Mouse (Mus musculus) heart, embryonic 15.5 days (tissue): ENCODE measurements around the gene Zbtb9. TPM values are rescaled to one million over a fixed set of nuclear protein-coding genes. Genes with fewer than 3 reads are reported as not detected.
A peak's percentile ranks its signal among the peaks of the same experiment; 100 is the strongest.

Source experiments
- ATAC-seq: fragments of 200-750 bp; cut with Nextera tagmentation; replicated peaks from 2 replicates; pipeline ENCODE4 v1.8.0; 2017; ENCODE audit warnings: low read depth, moderate TSS enrichment; ENCODE audit not compliant: insufficient number of reproducible peaks, insufficient read depth, low FRiP score
- H3K27ac ChIP-seq: fragments of 300-500 bp; sonication (generic); 2 replicates; pipeline ENCODE4 v1.5.1; 2015; ENCODE audit warnings: mild to moderate bottlenecking, inconsistent platforms
- H3K27me3 ChIP-seq: fragments of 300-500 bp; sonication (generic); 2 replicates; pipeline ENCODE4 v1.6.1; 2015; ENCODE audit warnings: inconsistent platforms
- H3K36me3 ChIP-seq: fragments of 300-500 bp; sonication (generic); 2 replicates; pipeline ENCODE4 v1.6.1; 2015; ENCODE audit warnings: mild to moderate bottlenecking, inconsistent platforms
- H3K4me1 ChIP-seq: fragments of 300-500 bp; sonication (generic); replicated peaks from 2 replicates; pipeline ENCODE4 v1.6.1; 2015; ENCODE audit warnings: inconsistent platforms
- H3K4me2 ChIP-seq: fragments of 300-500 bp; sonication (generic); 2 replicates; pipeline ENCODE4 v1.6.1; 2015; ENCODE audit warnings: inconsistent platforms, mild to moderate bottlenecking, moderate library complexity
- H3K4me3 ChIP-seq: fragments of 300-500 bp; sonication (generic); 2 replicates; pipeline ENCODE4 v1.5.1; 2015; ENCODE audit warnings: mild to moderate bottlenecking, inconsistent platforms
- H3K9ac ChIP-seq: fragments of 300-500 bp; sonication (generic); 2 replicates; pipeline ENCODE4 v1.6.1; 2015; ENCODE audit warnings: mild to moderate bottlenecking, inconsistent platforms
- H3K9me3 ChIP-seq: fragments of 300-500 bp; sonication (generic); replicated peaks from 2 replicates; pipeline ENCODE4 v1.6.1; 2016; ENCODE audit warnings: inconsistent platforms
- WGBS: fragments of 180-500 bp; shearing (Covaris S2); methylation state at CpG from one replicate; pipeline ENCODE4 v1.1.7; 2015; ENCODE audit warnings: mixed read lengths; 5-methylcytosine and 5-hydroxymethylcytosine counted together
- polyA plus RNA-seq: library from polyadenylated mRNA; unstranded; fragments of >200 nt; fragmentation: Nextera tagmentation; extraction: Ambion mirVana; gene quantifications from 2 replicates; pipeline ENCODE4 v1.2.1, GENCODE M21; 2015

Zbtb9 gene
- polyA plus RNA-seq, 1 experiment from 2014 or later = 8.3 TPM

DNA sequence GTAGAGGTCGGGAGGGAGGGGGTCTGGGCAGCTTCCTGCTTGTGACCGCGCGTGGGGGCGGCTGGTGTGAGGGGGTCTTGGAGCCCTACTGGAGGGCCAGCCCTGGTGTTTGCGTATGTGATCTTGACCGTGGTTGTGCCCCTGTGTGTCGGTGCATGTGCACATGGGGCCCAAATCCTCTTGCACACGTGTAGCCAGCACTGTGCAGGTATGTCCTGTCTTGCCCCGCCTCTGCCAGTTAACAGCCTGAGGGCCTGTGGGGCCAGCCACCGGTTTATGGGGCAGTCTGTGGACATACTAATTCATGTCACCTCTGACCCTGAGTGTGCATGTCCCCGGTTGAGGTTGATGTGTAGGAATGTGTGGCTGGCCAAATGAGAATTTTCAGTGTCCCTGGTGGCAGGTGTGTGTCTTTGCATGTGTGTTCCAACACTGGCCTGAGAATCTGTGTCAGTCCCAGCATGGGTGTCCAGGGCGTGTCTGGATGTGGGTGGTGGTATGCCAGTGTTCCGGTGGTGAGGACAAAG lies 23.9 kb upstream of the Zbtb9 start:
- H3K9me3 ChIP-seq = no peaks in the 10 kb centered on the region
- ATAC-seq = no peak
- WGBS = 11% methylated on average over 14 of the region's 14 CpGs

GRCm38 (mm10) chr17:26949866-26950265 lies 23.1 kb upstream of the Zbtb9 start:
- no peaks in the 10 kb centered on the region for H3K27me3 ChIP-seq
- H3K36me3 ChIP-seq = no peaks in the 10 kb centered on the region
- peaks cover 74% of the 10 kb centered on the region for H3K4me1 ChIP-seq
- no peak for ATAC-seq
- H3K4me3 ChIP-seq = no peak overlapping the region
- H3K27ac ChIP-seq = peak overlapping the region; percentile 73; the same call in 1 of the 2 replicates
- H3K9ac ChIP-seq = no peak overlapping the region
- 44% methylated on average over 5 of the region's 5 CpGs for WGBS
- no peaks in the 10 kb centered on the region for H3K9me3 ChIP-seq
- peak overlapping the region; percentile 97; the same call in 1 of the 2 replicates for H3K4me2 ChIP-seq

More for the DNA sequence above, 23.9 kb upstream of the Zbtb9 start:
- Histone ChIP-seq H3K4me3 (peak overlapping the region; percentile 78), H3K4me1 (peaks cover 69% of the 10 kb centered on the region), H3K9ac (peak overlapping the region; percentile 82), H3K27ac (peak overlapping the region; percentile 73), H3K4me2 (peak overlapping the region; percentile 97), H3K36me3 (no peaks in the 10 kb centered on the region), H3K27me3 (no peaks in the 10 kb centered on the region)

DNA sequence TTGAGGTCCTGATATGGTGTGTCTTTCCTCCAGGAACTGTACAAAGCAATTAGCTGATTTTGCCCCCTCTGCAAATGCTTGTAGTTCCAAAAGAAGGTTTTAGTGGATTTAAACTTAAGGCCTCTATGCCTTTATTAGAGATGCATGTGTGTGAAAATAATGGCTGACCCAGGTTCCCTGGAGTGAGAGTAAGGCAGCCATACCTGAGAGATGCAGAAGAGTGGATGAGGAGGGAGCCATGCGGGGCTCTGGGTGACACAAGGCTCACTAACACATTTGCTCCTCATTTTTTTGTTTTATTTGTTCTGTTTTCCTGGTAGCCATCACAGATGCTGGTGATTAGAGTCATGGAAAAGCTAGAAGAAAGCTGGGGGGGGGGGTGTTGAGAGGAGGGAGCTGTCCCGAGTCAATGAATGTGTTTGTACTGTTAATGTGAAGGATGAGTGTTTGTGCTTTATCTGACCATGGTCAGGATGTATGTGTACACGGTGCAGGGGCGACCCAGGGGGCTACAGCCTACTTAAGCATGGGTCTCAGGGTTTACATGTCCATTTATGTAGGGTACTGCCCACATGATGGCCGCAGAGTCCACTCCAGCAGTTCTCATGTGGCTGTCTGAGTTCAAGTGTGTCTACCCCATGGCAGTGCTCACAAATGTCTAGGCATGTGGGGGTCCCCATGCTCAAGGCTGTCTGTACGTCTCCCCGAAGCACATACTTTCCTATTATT lies 22.2 kb upstream of the Zbtb9 start:
- Histone ChIP-seq H3K4me3 (peak overlapping the region; percentile 39), H3K27me3 (no peaks in the 10 kb centered on the region), H3K4me2 (peak overlapping the region; percentile 65), H3K27ac (no peak overlapping the region), H3K9ac (no peak overlapping the region), H3K4me1 (peaks cover 77% of the 10 kb centered on the region), H3K9me3 (no peaks in the 10 kb centered on the region), H3K36me3 (peaks cover 6% of the 10 kb centered on the region; the same call in 1 of the 2 replicates)
- ATAC-seq = no peak
- 36% methylated on average over 7 of the region's 7 CpGs for WGBS

- H3K27me3 ChIP-seq = no peaks in the 10 kb centered on the region
Observed at GRCm38 (mm10) chr17:26951406-26951805, 21.6 kb upstream of the Zbtb9 start.

DNA sequence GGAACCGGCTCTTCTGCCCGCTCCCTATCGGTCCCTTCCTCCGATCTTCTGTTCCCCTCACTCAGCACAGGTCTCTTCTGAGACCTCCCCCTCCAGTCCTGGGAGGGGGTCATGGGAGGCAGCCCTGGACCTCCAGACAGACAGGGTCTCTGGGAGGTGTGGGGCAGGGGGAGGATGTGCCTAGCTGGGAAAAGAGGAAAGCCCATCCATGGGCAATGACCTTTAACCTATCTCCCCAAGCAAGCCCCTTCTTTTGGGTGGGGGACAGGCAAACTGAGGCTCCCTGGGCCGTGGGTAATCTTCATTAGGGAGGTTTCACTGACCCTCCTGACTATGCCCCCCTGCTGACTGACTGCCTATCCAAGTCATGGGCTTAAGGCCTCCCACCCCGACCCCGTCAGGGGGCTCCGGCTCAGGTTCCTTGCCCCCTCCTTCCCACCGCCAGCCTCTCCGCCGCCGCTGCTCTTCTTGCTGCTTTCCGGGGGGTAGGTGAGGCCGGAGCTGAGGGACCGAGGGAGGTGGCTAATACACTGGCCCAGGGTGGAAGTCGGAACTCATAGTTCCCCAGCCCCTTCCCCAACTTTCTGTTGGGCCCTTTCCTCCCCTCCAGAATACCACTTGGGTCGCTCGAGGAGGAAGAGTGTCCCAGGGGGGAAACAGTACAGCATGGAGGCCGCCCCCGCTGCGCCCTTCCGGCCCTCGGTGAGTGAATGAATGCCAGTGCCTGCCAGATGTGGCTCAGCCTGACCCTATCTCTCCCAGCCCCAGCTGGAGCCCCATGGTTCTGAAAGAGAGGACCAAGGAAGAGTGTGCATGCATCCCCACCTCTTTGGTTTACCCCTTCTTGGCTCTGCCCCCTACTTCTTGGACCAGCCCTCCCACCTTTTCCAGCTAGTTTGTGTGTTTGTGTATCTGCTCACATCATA lies 20.8 kb upstream of the Zbtb9 start:
- no peak for ATAC-seq

More at GRCm38 (mm10) chr17:26951406-26951805, 21.6 kb upstream of the Zbtb9 start:
- ATAC-seq = 0 out of 2 replicates have a peak, but pooled peaks have one; percentile 24
- H3K9me3 ChIP-seq = no peaks in the 10 kb centered on the region
- peaks cover 6% of the 10 kb centered on the region; the same call in 1 of the 2 replicates for H3K36me3 ChIP-seq
- H3K27ac ChIP-seq = no peak overlapping the region
- peak overlapping the region; percentile 14; the same call in 1 of the 2 replicates for H3K9ac ChIP-seq
- 2% methylated on average over 11 of the region's 11 CpGs for WGBS
- peak overlapping the region; percentile 39 for H3K4me3 ChIP-seq
- peaks cover 71% of the 10 kb centered on the region for H3K4me1 ChIP-seq
- peak overlapping the region; percentile 65 for H3K4me2 ChIP-seq

DNA sequence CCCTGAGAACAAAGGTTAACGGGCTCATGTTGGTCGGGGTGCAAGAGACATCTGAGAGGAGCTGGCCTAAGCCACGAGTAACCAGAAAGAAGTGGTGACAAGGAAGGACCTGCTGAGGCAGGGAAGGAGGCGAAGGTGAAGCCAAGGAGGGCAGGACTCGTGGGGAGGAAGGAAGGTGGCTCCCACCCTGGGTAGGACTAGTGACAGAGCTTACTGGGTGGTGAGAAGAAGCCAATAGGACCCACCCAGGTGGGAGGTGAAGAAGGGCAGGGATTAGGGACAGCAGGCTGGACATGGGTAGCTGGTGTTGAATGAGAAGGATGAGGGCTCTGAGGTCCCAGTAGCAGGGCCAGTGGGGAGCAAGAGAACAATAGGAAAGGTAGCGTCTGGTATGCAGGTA lies 19.8 kb upstream of the Zbtb9 start:
- 31% methylated on average over 6 of the region's 6 CpGs for WGBS
- no peaks in the 10 kb centered on the region for H3K27me3 ChIP-seq
- peak overlapping the region; percentile 91 for H3K27ac ChIP-seq
- H3K4me3 ChIP-seq = no peak overlapping the region
- H3K4me1 ChIP-seq = peaks cover 59% of the 10 kb centered on the region
- H3K4me2 ChIP-seq = peak overlapping the region; percentile 65
- no peaks in the 10 kb centered on the region for H3K9me3 ChIP-seq
- peaks cover 10% of the 10 kb centered on the region; the same call in 1 of the 2 replicates for H3K36me3 ChIP-seq
- H3K9ac ChIP-seq = peak overlapping the region; percentile 39; the same call in 1 of the 2 replicates
- ATAC-seq = no peak

More for the DNA sequence above, 20.8 kb upstream of the Zbtb9 start:
- peaks cover 66% of the 10 kb centered on the region for H3K4me1 ChIP-seq
- H3K36me3 ChIP-seq = peaks cover 6% of the 10 kb centered on the region; the same call in 1 of the 2 replicates
- H3K9ac ChIP-seq = peak overlapping the region; percentile 14; the same call in 1 of the 2 replicates
- peak overlapping the region; percentile 65 for H3K4me2 ChIP-seq
- 19% methylated on average over 23 of the region's 23 CpGs for WGBS
- peak overlapping the region; percentile 39 for H3K4me3 ChIP-seq
- H3K9me3 ChIP-seq = no peaks in the 10 kb centered on the region
- no peaks in the 10 kb centered on the region for H3K27me3 ChIP-seq
- 0 out of 2 replicates have a peak overlapping the region, but pooled peaks have one; percentile 91 for H3K27ac ChIP-seq

DNA sequence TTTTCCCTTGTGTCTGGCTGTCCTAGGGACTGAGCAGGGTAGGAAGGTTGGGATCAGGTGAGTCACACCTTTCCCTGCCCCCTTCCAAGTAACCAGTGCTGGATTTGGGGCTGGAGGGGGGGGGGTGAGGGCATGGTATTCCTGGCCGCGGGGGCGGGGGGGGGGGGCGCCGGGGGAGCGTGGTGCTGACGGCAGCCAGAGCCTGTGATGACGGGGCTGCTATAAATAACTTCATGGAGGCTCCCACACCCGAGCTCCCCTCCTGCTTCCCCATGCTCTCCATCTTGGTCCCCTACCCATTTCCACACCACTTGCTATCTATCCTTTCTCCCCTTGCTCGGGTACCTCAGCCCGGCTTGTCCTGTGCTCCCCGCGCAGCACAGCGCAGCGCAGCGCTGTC lies 19.2 kb upstream of the Zbtb9 start:
- peaks cover 13% of the 10 kb centered on the region; the same call in 1 of the 2 replicates for H3K36me3 ChIP-seq
- H3K27me3 ChIP-seq = no peaks in the 10 kb centered on the region
- peak; percentile 49 for ATAC-seq
- WGBS = 10% methylated on average over 16 of the region's 16 CpGs
- H3K4me2 ChIP-seq = peak overlapping the region; percentile 65
- H3K9ac ChIP-seq = peak overlapping the region; percentile 50; the same call in 1 of the 2 replicates
- no peaks in the 10 kb centered on the region for H3K9me3 ChIP-seq
- H3K4me1 ChIP-seq = peaks cover 59% of the 10 kb centered on the region
- peak overlapping the region; percentile 91 for H3K27ac ChIP-seq
- H3K4me3 ChIP-seq = peak overlapping the region; percentile 40

- peaks cover 26% of the 10 kb centered on the region; the same call in 1 of the 2 replicates for H3K36me3 ChIP-seq
- H3K27ac ChIP-seq = no peak overlapping the region
- WGBS = 69% methylated on average over 5 of the region's 5 CpGs
- no peaks in the 10 kb centered on the region for H3K9me3 ChIP-seq
- H3K27me3 ChIP-seq = no peaks in the 10 kb centered on the region
- H3K9ac ChIP-seq = no peak overlapping the region
- H3K4me2 ChIP-seq = no peak overlapping the region
- no peak for ATAC-seq
- peaks cover 42% of the 10 kb centered on the region for H3K4me1 ChIP-seq
- no peak overlapping the region for H3K4me3 ChIP-seq
Observed at GRCm38 (mm10) chr17:26956309-26956708, 16.7 kb upstream of the Zbtb9 start.

- no peaks in the 10 kb centered on the region for H3K27me3 ChIP-seq
- H3K4me3 ChIP-seq = no peak overlapping the region
- no peaks in the 10 kb centered on the region for H3K9me3 ChIP-seq
- peaks cover 32% of the 10 kb centered on the region; the same call in 1 of the 2 replicates for H3K36me3 ChIP-seq
- H3K9ac ChIP-seq = no peak overlapping the region
- 68% methylated on average over 18 of the region's 18 CpGs for WGBS
- H3K4me2 ChIP-seq = no peak overlapping the region
- H3K4me1 ChIP-seq = peaks cover 37% of the 10 kb centered on the region
- no peak overlapping the region for H3K27ac ChIP-seq
- no peak for ATAC-seq
Observed at GRCm38 (mm10) chr17:26956895-26957294, 16.1 kb upstream of the Zbtb9 start.

DNA sequence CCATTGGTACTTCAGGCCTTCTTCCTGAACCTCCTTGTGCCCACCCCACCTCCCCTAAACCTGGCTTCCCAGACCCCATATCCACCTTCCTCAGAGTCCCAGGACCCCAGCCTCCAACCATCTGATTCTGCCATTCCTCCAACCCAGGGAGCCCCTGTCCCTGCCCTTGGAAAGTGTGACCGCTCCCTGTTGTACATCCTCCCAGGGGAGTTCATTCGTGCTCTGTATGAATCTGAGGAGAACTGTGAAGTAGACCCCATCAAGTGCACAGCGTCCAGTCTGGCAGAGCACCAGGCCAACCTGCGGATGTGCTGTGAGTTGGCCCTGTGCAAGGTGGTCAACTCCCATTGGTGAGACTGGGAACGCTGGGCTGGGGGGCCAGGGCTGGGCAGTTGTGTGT lies 15.1 kb upstream of the Zbtb9 start:
- Histone ChIP-seq H3K36me3 (peaks cover 32% of the 10 kb centered on the region; the same call in 1 of the 2 replicates), H3K4me3 (no peak overlapping the region), H3K27me3 (no peaks in the 10 kb centered on the region), H3K4me2 (no peak overlapping the region), H3K9me3 (no peaks in the 10 kb centered on the region), H3K4me1 (peaks cover 27% of the 10 kb centered on the region), H3K27ac (no peak overlapping the region), H3K9ac (no peak overlapping the region)
- no peak for ATAC-seq
- WGBS = 93% methylated on average over 5 of the region's 5 CpGs
